Mouse (Mus musculus): Measurements from ENCODE around the gene Bid.

Bid gene

DNA sequence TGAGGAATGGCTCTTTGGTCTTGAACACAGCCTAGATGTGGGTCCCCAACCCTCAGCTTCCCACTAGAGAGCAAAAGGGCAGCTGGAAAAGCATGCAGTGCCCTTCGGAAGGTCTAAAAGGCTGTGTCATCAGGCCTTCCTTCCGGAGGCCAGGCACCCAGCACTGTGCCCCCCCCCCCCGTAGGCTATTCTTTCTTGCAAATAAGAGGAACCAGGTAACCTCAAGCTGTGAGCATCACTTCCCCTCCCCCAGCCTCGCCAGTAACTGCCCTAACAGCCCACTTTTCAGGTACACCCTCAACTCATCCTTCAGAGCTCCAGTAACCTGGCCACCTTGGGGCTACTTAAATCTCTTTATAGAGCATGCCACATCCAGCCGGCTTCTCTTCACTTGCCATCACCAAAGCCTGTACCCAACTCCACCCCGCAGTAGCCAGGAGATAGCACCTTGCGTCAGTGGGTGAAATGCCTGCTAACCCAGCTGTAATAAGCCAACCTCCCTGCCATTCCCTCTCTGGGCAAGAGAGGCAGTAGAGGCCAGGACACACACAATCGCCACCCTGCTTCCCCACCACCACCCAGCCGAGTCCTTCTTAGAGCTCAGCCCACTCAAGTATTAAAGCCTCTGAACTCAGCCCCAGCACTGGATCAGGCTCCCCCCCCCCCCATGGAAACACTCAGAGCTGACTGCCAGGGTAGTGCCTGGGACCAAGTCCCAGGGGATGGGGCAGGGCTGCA, 1.6 kb downstream of the Bid start:
- CTCF ChIA-PET: interaction anchor here (0.6 to 3.8 kb wide), 36 partner anchors 8 to 1426 kb away, joined by 3 to 29 read pairs (median 5); partner anchors contain the start of genes Mical3 (in 2 of the 4), Pex26 (in 1 of the 4) and Phc1 (in 1 of the 4)
- POLR2A ChIA-PET: interaction anchor here (0.6 to 17.0 kb wide), 42 partner anchors 9 to 805 kb away, joined by 3 to 252 read pairs (median 5); partner anchors contain the start of genes Atp6v1e1 (in 1 of the 4), Bcl2l13 (in 1 of the 4) and Pex26 (in 1 of the 4)

DNA sequence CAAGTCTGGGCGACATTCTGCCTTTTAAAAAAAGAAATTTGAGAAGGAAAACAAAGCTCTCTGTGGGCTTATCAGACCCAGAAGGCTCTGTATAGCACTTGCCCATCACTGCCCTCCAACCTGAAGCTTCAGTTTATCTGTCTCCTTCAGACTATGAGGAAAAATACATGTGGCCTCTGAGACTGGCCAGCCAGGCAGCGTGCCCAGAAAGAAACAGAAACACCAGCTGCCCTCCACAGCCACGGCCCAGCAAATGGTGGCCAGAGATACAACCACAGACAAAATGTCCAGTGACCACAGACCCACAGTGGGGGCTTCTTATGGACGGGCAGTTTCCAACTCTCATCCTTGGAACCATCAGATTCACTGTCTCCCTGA, 2.1 kb downstream of the Bid start:
- POLR2A ChIA-PET: interaction anchor here (0.6 to 17.0 kb wide), 21 partner anchors 9 to 253 kb away, joined by 3 to 252 read pairs (median 5); partner anchors contain the start of genes Atp6v1e1 (in 1 of the 4) and Bcl2l13 (in 1 of the 4)

DNA sequence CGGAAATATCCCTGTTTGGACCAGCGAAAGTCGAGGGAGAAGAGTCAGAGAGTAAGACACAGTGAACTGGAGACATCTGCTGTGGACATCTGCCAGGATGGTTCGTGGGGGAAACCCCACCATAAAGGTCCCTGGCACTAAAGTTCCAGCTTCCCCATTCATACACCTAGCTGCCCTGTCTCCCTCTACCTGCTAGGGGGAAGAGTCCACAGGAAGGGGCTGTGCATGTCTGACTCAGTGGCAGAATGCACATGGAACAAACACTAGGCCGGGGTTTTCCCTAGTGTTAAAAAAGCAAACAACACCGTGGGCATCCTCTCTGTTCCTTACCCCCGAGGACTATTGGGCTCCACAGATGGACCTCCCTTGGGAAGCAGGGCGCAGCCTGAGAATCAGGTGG, 2.9 kb downstream of the Bid start:
- CTCF ChIA-PET: interaction anchor here in 2 of 4 experiments (1.2 to 3.8 kb wide), 4 partner anchors 10 to 264 kb away, joined by 3 to 16 read pairs (median 8); no protein-coding TSS in a partner anchor

More for the DNA sequence above, 2.1 kb downstream of the Bid start:
- CTCF ChIA-PET: interaction anchor here (0.6 to 3.8 kb wide), 19 partner anchors 10 to 373 kb away, joined by 3 to 29 read pairs (median 6); partner anchors contain the start of gene Mical3 (in 2 of the 4)

DNA sequence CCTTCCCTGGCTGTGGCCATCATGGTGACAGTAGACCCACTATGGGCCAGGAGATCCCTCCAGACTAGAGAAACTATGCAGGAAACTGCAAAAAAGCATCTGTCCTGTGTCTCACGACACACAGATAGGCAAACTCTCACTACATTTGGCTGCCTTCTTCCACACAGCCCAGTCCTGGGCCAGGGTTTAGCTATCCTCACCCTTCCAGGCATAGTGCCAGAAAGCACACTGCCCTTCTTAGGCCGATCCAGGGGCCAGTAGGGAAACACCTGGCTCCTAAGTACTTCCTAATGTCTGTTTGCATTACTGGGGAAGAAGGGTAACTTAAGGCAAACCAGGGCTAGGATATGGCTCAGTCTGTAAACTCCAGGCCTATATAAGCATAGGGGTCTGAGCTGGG, 3.7 kb downstream of the Bid start:
- CTCF ChIA-PET: interaction anchor here in 1 of 4 experiments (1.2 to 3.8 kb wide), 3 partner anchors 10 to 265 kb away, joined by 3 to 16 read pairs (median 6); no protein-coding TSS in a partner anchor
- POLR2A ChIA-PET: interaction anchor here in 2 of 4 experiments (0.5 to 17.0 kb wide), 9 partner anchors 8 to 90 kb away, joined by 3 to 252 read pairs (median 5); partner anchors contain the start of genes Atp6v1e1 (in 1 of the 2) and Bcl2l13 (in 1 of the 2)

More for the DNA sequence above, 2.9 kb downstream of the Bid start:
- POLR2A ChIA-PET: interaction anchor here in 2 of 4 experiments (1.4 to 17.0 kb wide), 5 partner anchors 8 to 91 kb away, joined by 3 to 252 read pairs (median 23); partner anchors contain the start of genes Atp6v1e1 (in 1 of the 2) and Bcl2l13 (in 1 of the 2)

DNA sequence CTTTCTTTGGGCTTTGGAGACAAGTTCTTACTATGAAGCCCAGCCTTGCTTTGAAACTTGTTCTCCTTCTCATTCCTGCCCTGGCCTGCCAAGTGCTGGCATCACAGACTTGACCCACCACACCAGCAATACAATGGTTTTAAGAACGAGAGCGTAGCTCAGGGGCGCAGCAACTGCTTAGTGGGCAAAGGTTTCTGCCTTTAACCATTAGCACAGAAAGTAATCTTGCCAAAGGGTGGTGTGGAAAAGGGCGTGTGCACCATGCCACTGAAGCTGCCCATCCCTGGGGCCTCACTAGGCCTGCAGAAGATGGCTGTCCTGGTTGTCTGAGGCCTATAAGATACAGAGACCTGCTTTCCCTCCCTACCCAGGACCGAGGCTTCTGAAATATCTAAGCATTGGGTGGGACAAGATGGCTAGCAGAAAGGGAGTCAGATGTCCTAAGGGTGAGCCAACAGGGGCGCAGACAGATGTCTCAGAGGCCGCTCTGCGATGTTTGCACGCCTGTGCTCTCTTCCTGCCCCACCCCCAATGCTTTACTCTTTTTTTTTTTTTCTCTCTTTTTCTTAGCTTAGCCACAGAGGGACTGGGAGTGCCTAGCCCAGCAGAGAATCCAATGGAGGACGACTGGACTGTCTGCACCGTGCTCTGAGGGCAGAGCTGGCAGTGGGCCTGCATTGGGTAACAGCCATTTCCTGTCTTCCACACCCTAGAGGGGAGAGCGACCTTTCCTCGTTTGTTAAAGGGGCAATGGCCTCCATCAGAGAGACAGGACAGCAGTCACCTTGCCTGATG, 5.2 kb downstream of the Bid start:
- ChIA-PET CTCF (interaction anchor here in 3 of 4 experiments (0.6 to 1.5 kb wide), 4 partner anchors 8 to 862 kb away, joined by 3 to 7 read pairs (median 4); no protein-coding TSS in a partner anchor), POLR2A (interaction anchor here in 2 of 4 experiments (0.6 to 17.0 kb wide), 12 partner anchors 8 to 319 kb away, joined by 3 to 252 read pairs (median 4); partner anchors contain the start of gene Atp6v1e1 (in 2 of the 2))

DNA sequence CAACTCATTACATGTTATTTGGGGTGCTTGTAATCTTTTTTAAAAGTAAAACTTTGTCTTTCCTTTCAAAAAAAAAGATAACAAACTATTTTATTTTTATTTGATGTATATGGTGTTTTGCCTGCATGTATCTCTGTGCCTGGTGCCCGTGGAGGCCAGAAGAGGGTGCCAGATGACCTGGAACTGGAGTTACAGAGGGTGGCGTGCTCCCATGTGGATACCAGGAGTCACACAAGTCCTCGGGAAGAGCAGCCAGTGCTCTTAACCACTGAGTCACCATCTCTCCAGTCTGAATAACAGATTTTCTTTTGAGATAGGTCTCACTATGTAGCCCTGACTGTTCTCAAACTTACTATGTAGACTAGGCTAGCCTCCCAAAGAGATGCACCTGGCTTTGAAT, 7.2 kb downstream of the Bid start:
- POLR2A ChIA-PET: interaction anchor here in 1 of 4 experiments (19.0 kb wide), 1 partner anchor 9 kb away, joined by 252 read pairs; the partner anchor contains the start of gene Bid
- CTCF ChIA-PET: no interaction called here

DNA sequence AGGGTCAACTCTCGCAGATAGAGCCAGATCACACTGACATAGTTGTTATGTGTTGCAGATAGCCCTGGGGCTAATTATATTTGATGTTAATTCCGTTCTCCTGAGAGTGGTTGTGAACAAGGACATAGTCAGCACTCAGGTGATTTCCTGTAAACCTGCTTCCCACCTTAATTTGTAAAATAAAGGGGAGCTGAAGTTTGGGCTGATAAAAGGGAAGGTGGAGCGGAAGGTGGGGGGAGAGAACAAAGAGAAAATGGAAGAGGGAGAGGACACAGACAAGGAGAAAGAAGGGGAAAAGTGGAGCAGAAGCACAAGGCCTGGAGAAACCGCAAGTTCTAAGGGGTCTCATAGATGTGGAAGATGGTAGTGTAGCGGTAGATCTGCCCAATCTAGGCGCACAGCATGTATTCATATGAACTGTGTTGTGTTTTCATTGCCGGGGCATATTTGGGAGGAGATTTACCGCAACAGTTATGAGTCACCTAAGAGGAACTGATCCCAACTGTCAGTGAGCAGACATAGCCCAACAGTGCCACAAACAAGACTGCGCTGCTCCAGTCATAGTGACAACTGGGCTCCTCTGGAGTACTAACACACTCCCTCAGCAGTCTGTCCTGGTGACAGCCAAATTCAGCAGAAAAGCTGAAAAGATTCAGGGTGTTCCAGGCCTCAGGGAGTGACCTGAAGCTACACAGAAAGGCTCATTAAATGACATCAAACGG, 8.6 kb downstream of the Bid start:
- CTCF ChIA-PET: interaction anchor here in 2 of 4 experiments (1.2 to 2.6 kb wide), 2 partner anchors 10 kb away, joined by 7 to 13 read pairs; no protein-coding TSS in a partner anchor
- POLR2A ChIA-PET: interaction anchor here in 2 of 4 experiments (0.6 to 19.0 kb wide), 30 partner anchors 7 to 286 kb away, joined by 3 to 252 read pairs (median 4); partner anchors contain the start of genes Atp6v1e1 (in 2 of the 2) and Bid (in 2 of the 2)

DNA sequence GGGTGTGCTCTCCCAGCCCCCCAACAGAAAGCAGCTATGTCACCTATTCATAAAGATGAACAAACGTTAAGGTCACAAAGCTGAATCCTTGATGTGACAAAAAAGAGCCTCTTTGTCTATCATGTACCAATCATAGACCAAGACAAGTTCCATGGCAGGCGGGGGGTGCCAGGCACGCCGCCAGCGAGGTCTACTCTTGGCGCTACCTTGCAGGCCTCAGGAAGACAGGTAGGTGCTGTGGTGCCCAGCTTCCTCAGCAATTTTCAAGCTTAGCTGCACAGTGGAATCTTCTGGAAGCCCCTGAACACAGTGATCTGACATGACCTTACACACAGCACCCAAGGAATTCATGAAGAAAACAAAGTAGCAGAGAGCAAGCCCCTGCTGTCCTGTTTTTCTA, 10.1 kb downstream of the Bid start:
- ChIA-PET CTCF (interaction anchor here (0.6 to 2.6 kb wide), 6 partner anchors 8 to 34 kb away, joined by 3 to 13 read pairs (median 4); no protein-coding TSS in a partner anchor), POLR2A (interaction anchor here (0.7 to 19.0 kb wide), 28 partner anchors 8 to 1761 kb away, joined by 3 to 252 read pairs (median 4); partner anchors contain the start of genes Bid (in 4 of the 4), Atp6v1e1 (in 2 of the 4), Bcl2l13 (in 1 of the 4) and Mical3 (in 1 of the 4))

DNA sequence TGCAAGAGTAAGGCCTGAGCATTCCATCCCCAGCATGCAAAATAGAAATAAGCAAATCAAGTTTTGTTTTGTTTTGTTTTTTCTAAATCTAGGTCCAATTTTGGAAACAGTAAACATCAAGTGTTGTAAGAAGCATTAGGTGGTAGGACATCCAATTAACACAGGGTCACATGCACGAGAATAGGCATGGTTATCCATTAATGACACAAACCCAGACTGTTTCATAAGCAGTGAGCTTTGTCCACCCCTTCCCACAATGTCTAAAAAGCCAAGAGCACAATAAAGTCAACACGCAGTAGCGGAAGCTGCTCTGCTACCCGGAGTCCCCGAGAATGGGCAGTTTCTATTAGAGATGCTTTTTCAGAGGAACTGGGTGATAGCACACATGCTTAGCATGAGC, 11.5 kb downstream of the Bid start:
- POLR2A ChIA-PET: interaction anchor here in 2 of 4 experiments (0.6 to 19.0 kb wide), 15 partner anchors 9 to 379 kb away, joined by 3 to 252 read pairs (median 6); partner anchors contain the start of genes Bid (in 2 of the 2) and Atp6v1e1 (in 1 of the 2)

DNA sequence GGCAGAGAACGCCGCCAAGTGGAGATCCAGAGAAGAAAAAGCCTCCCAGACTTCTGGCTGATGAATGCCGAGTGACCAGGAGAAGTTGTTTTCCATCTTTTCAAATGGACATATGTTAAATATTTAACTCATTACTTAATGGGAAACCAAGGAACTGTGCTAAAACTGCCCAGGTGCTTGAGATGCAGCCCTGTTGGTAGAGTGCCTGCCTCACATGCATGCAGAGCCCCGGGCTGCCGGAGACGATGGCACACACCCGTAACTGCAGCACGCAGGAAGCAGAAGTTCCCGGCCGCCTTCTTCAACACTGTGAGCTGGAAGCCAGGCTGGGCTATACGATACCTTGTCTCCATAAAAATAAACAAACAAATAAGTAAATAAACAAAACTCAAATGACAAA, 12.7 kb downstream of the Bid start:
- ChIA-PET CTCF (interaction anchor here (0.6 to 2.4 kb wide), 52 partner anchors 8 to 449 kb away, joined by 3 to 29 read pairs (median 4); partner anchors contain the start of genes Bid (in 2 of the 4), Mical3 (in 2 of the 4) and Atp6v1e1 (in 1 of the 4)), POLR2A (interaction anchor here (0.6 to 19.0 kb wide), 25 partner anchors 8 to 290 kb away, joined by 3 to 252 read pairs (median 5); partner anchors contain the start of genes Bid (in 2 of the 4), Atp6v1e1 (in 1 of the 4) and Pex26 (in 1 of the 4))

More for the DNA sequence above, 11.5 kb downstream of the Bid start:
- CTCF ChIA-PET: interaction anchor here in 1 of 4 experiments (2.4 kb wide), 1 partner anchor 10 kb away, joined by 29 read pairs; the partner anchor contains the start of gene Bid

DNA sequence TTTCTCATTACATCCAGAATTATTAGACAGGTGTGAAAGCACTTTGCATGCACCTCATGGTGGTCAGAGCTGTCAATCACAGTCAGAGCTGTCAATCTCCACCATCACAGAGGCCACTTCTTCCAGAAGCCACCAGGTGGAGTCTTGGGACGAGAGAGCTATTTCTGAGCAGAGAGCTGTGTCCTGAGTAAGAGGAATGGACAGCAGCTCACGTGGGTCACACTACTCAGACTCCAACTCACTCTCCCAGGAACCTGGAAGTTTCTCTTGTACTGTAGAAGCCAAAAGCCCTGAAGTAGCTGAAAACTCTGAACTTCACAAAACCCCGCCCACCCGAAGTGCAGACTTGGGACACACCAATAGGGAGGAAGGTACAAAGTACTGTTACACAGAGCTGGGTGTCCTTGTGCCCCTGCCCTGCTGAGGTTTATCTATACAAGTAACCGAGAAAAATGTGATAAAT, 13.2 kb downstream of the Bid start:
- ChIA-PET CTCF (interaction anchor here (0.5 to 2.4 kb wide), 56 partner anchors 9 to 781 kb away, joined by 3 to 29 read pairs (median 4); partner anchors contain the start of genes Bid (in 2 of the 4), Mical3 (in 2 of the 4) and Atp6v1e1 (in 1 of the 4)), POLR2A (interaction anchor here (0.6 to 19.0 kb wide), 29 partner anchors 8 to 290 kb away, joined by 3 to 252 read pairs (median 5); partner anchors contain the start of genes Atp6v1e1 (in 2 of the 4), Bid (in 2 of the 4) and Pex26 (in 1 of the 4))

DNA sequence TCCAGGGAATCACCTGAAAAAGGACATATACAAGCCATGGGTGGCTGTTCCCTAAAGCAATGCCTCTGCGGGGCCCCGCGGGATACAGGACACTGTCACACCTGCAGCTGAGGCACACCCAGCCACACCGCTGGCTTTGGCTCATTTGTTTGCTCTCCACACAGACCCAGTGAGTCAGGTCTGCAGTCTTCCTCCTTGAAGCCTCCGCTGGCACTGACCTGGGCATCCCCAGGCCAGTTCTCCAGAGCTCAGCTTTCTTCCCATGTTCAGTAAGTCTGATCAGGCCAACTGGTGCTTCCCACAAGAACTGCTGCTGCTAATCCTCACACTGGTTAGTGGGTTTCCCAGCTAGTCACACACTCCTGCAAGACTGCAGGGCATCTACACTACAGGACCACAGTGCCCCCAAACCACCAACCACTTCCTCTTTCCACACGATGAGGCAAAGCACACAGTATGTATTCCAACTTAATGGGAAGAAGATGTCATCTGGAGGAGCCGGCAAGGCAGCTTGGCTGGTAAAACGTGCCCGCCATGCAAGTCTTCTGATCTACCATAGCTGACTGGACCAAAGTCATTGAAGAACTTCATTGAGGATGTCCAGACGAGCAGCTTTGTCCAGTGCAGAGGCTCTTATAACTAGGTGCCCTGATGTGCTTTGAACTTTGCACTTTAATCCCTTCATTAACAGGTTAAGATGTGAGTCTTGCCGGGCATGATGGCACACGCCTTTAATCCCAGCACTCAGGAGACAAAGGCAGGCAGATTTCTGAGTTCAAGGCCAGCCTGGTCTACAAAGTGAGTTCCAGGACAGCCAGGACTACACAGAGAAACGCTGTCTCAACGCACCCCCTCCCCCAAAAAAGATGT, 14.6 kb downstream of the Bid start:
- POLR2A ChIA-PET: interaction anchor here in 2 of 4 experiments (0.9 to 19.0 kb wide), 10 partner anchors 10 to 363 kb away, joined by 3 to 252 read pairs (median 4); partner anchors contain the start of genes Bid (in 2 of the 2) and Atp6v1e1 (in 1 of the 2)

DNA sequence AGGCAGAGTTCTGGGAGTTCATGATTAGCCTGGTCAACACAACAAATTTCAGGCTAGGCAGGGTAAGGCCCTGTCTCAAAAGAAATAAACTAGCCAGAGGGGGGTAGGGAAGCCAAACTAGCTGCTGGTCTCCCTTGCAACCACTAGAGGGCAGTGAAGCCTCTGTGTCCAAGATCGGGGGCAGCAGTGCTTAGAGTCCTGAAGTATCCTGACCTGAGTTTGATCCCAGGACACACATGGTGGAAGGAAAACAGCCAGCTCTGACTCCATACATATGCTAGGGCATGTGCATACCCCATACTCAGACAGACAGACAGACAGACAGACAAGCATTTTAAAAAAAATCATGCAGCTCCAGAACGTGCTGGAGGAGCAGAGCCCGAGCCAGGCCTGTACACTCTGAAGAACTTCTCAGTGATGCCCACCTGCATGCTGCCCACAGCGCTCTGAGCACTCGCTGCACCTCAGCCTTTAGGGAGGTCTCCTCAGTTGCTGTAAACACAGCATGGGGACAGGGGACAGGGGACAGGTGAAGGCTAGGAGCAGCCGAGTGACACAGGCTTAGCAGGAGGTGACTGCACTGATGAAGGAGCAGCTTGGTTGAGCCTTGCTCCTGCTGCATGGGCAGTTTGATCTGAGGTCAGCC, 18.3 kb downstream of the Bid start:
- ChIA-PET POLR2A (interaction anchor here in 3 of 4 experiments (0.5 to 19.0 kb wide), 23 partner anchors 9 to 296 kb away, joined by 3 to 252 read pairs (median 3); partner anchors contain the start of genes Bid (in 2 of the 3), Atp6v1e1 (in 1 of the 3) and Bcl2l13 (in 1 of the 3)), CTCF (interaction anchor here (0.5 to 2.4 kb wide), 53 partner anchors 8 to 876 kb away, joined by 3 to 16 read pairs (median 4); partner anchors contain the start of genes Mical3 (in 2 of the 4), Bid (in 1 of the 4), Pex26 (in 1 of the 4) and Tmem121b (in 1 of the 4))

More for the DNA sequence above, 14.6 kb downstream of the Bid start:
- CTCF ChIA-PET: interaction anchor here in 3 of 4 experiments (0.7 to 1.8 kb wide), 4 partner anchors 9 to 363 kb away, joined by 3 to 8 read pairs (median 4); partner anchors contain the start of gene Bid (in 1 of the 3)

DNA sequence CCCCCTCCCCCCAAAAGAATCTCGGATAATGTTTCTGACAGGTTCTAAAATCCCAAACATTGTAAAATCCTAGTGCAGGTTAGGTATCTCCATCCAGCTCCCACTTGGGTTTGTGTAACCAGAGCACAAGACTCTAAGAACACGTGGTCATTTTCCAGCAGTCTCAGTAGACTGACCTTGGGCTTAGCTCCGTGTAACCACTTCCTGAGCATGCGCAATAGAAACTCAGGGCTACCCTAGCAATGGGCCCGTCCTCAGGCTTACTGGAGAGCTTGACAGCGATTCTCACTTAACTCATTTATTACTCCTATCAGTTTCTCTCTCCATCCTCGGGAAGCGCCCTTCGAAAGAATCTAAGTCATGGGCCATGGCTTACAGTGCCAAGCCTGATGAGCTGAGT, 22.1 kb downstream of the Bid start:
- CTCF ChIA-PET: interaction anchor here in 3 of 4 experiments (0.6 to 1.7 kb wide), 5 partner anchors 9 to 236 kb away, joined by 3 to 10 read pairs (median 4); partner anchors contain the start of gene Mical3 (in 1 of the 3)
- POLR2A ChIA-PET: interaction anchor here in 2 of 4 experiments (0.6 to 19.0 kb wide), 13 partner anchors 9 to 75 kb away, joined by 3 to 252 read pairs (median 5); partner anchors contain the start of genes Atp6v1e1 (in 1 of the 2) and Bid (in 1 of the 2)

Measured in embryonic stem cell, embryonic (primary cell).